Mouse (Mus musculus) brain, adult 10 weeks (tissue): ENCODE measurements around the gene Col11a1. TPM values are rescaled to one million over a fixed set of nuclear protein-coding genes. Genes with fewer than 3 reads are reported as not detected.

ENCODE experiments used
- polyA plus RNA-seq: library from polyadenylated mRNA; stranded (reverse); fragments of 350-450 nt; fragmentation: Illumina TruSeq; extraction: RNeasy Lipid Tissue Mini Kit (QIAGEN cat#74804); gene quantifications from one replicate; pipeline ENCODE4 v1.2.3, GENCODE M21; 2015; ENCODE audit warnings: low read depth, low replicate concordance

The Col11a1 gene
- 10.0 TPM for polyA plus RNA-seq

GRCm38 (mm10) chr3:114029971-114030635 lies at the start of gene Col11a1:
Col11a1 (plus strand) TSS chr3:114030540.

